Mouse (Mus musculus): ENCODE data around the gene Dcun1d1. TPM values are rescaled to one million over a fixed set of nuclear protein-coding genes. Genes with fewer than 3 reads are reported as not detected.

The Dcun1d1 gene
- polyA plus RNA-seq, 1 experiment from 2014 or later, result 104 TPM

GRCm38 (mm10) chr3:35889531-35889930 lies 47.7 kb downstream of the Dcun1d1 start:
- Histone ChIP-seq H3K9me3 (no peaks in the 10 kb centered on the region), H3K4me2 (no peak overlapping the region), H3K4me3 (replicated peaks) (no peak overlapping the region), H3K27ac (no peak overlapping the region), H3K36me3 (0 out of 2 replicates have a peak, but pooled peaks cover 7% of the 10 kb centered on the region), H3K9ac (no peak overlapping the region), H3K4me1 (no peaks in the 10 kb centered on the region), H3K27me3 (replicated peaks) (no peaks in the 10 kb centered on the region)
- no peak for ATAC-seq (ENCODE audit: insufficient read depth, low FRiP score, low read depth)
- WGBS, result 88% methylated on average over 2 of the region's 2 CpGs

- H3K9ac ChIP-seq, result no peak overlapping the region
- no peaks in the 10 kb centered on the region for H3K27me3 ChIP-seq (replicated peaks)
- H3K27ac ChIP-seq, result no peak overlapping the region
- H3K4me1 ChIP-seq, result no peaks in the 10 kb centered on the region
- no peak for ATAC-seq (ENCODE audit: insufficient read depth, low FRiP score, low read depth)
- no peaks in the 10 kb centered on the region for H3K9me3 ChIP-seq
- no peaks in the 10 kb centered on the region for H3K36me3 ChIP-seq
- no peak overlapping the region for H3K4me3 ChIP-seq (replicated peaks)
- no peak overlapping the region for H3K4me2 ChIP-seq
Measured at GRCm38 (mm10) chr3:35883267-35883666, 54.0 kb downstream of the Dcun1d1 start.

GRCm38 (mm10) chr3:35849326-35849725 lies 87.9 kb downstream of the Dcun1d1 start:
- no peaks in the 10 kb centered on the region for H3K9me3 ChIP-seq
- WGBS, result 92% methylated on average over 9 of the region's 9 CpGs

More at GRCm38 (mm10) chr3:35849326-35849725, 87.9 kb downstream of the Dcun1d1 start:
- no peaks in the 10 kb centered on the region for H3K4me1 ChIP-seq
- ATAC-seq (ENCODE audit: insufficient read depth, low FRiP score, low read depth), result no peak
- H3K36me3 ChIP-seq, result peaks cover 2% of the 10 kb centered on the region; the same call in 1 of the 2 replicates
- H3K4me2 ChIP-seq, result no peak overlapping the region
- H3K27me3 ChIP-seq (replicated peaks), result no peaks in the 10 kb centered on the region
- H3K9ac ChIP-seq, result no peak overlapping the region
- H3K27ac ChIP-seq, result no peak overlapping the region
- no peak overlapping the region for H3K4me3 ChIP-seq (replicated peaks)

Other genes starting within 250 kb of the Dcun1d1 start
- 51.3 and 53.3 TPM in 2 replicates for gene Atp11b, start 183.3 kb downstream of the Dcun1d1 start, polyA plus RNA-seq (2015; fragmentation: Nextera tagmentation; extraction: Ambion mirVana)
- 32.6 and 35.8 TPM in 2 replicates for gene Mccc1, start 63.2 kb upstream of the Dcun1d1 start, polyA plus RNA-seq (2015; fragmentation: Nextera tagmentation; extraction: Ambion mirVana)
- gene Ccdc144b, start 116.1 kb upstream of the Dcun1d1 start, polyA plus RNA-seq (2015; fragmentation: Nextera tagmentation; extraction: Ambion mirVana), result not detected in 2 replicates
- 69.3 and 75.8 TPM in 2 replicates for gene Acad9, start 128.5 kb upstream of the Dcun1d1 start, polyA plus RNA-seq (2015; fragmentation: Nextera tagmentation; extraction: Ambion mirVana)
- 5.9 and 7.9 TPM in 2 replicates for gene D3Ertd254e, start 213.6 kb upstream of the Dcun1d1 start, polyA plus RNA-seq (2015; fragmentation: Nextera tagmentation; extraction: Ambion mirVana)